Mouse (Mus musculus) thymus, adult 2 months (tissue): ENCODE measurements around the gene 1700056E22Rik.

Source experiments
- CTCF ChIP-seq: fragments of 200-500 bp; IDR thresholded peaks from 2 replicates; pipeline ENCODE4 v1.5.1; 2012; ENCODE audit warnings: mild to moderate bottlenecking, control low read depth, low read length, moderate library complexity, borderline replicate concordance; ENCODE audit not compliant: control insufficient read depth, poor library complexity, insufficient read depth; ENCODE audit errors: extremely low read depth
- POLR2A ChIP-seq: fragments of 200-500 bp; IDR thresholded peaks from 2 replicates; pipeline ENCODE4 v1.6.1; 2012; ENCODE audit warnings: mild to moderate bottlenecking, low read length, control low read depth, moderate library complexity; ENCODE audit not compliant: control insufficient read depth, poor library complexity, insufficient read depth; ENCODE audit errors: extremely low read depth

GRCm38 (mm10) chr1:184013106-184013505, 21.0 kb downstream of the 1700056E22Rik start, which contains the start of gene Dusp10:
- TF ChIP-seq CTCF (no peak), POLR2A (no peak)
